Comparison of ENCODE assay signal across 9 mouse cellular contexts in genomic region chr2:70278425-70279277, GRCm38 (mm10).
DNase-seq lines count a peak whose midpoint lies in the region; ATAC-seq lines count a peak whose summit lies in the region.
"Had no signal": no experiment of that assay in that cellular context is flagged by ENCODE, and none has a peak within 500 bp of the region (broad histone marks: within the 10 kb centered on the region; RNA-seq: fewer than 3 reads in every experiment).

No protein-coding gene starts in this region.

- DNase-seq in midbrain, embryonic 10.5 days (ENCODE audit: low spot score): peak; percentile 25
- DNase-seq in embryo, embryonic 10.5 days (ENCODE audit: low spot score): peak; percentile 31
- DNase-seq in midbrain, embryonic 11.5 days (ENCODE audit: low spot score, missing footprints): peak; percentile 88

- H3K4me3 ChIP-seq in forebrain, embryonic 16.5 days (replicated peaks; ENCODE audit: low read length): no peak overlapping the region
- H3K4me3 ChIP-seq in forebrain, embryonic 15.5 days: no peak overlapping the region
- H3K4me3 ChIP-seq in midbrain, embryonic 10.5 days: no peak overlapping the region
- no peak overlapping the region for H3K4me3 ChIP-seq in midbrain, embryonic 15.5 days
- no peak overlapping the region for H3K4me3 ChIP-seq in midbrain, embryonic 11.5 days (ENCODE audit: low read depth, low read length)
- no peak overlapping the region for H3K4me3 ChIP-seq in heart, embryonic 12.5 days
- H3K4me3 ChIP-seq: erythroblast, embryonic 14.5 days had no signal

- H3K9me3 ChIP-seq in forebrain, embryonic 16.5 days (ENCODE audit: control insufficient read depth, low read length): no peaks in the 10 kb centered on the region
- no peaks in the 10 kb centered on the region for H3K9me3 ChIP-seq in forebrain, embryonic 15.5 days
- H3K9me3 ChIP-seq in midbrain, embryonic 10.5 days (replicated peaks): no peaks in the 10 kb centered on the region
- no peaks in the 10 kb centered on the region for H3K9me3 ChIP-seq in midbrain, embryonic 15.5 days
- no peaks in the 10 kb centered on the region for H3K9me3 ChIP-seq in midbrain, embryonic 11.5 days (ENCODE audit: control insufficient read depth, low read length)
- no peaks in the 10 kb centered on the region for H3K9me3 ChIP-seq in heart, embryonic 12.5 days (replicated peaks)

- H3K27ac ChIP-seq in forebrain, embryonic 16.5 days (ENCODE audit: low read length): no peak overlapping the region
- no peak overlapping the region for H3K27ac ChIP-seq in forebrain, embryonic 15.5 days (replicated peaks)
- H3K27ac ChIP-seq in midbrain, embryonic 10.5 days (replicated peaks): no peak overlapping the region
- H3K27ac ChIP-seq in midbrain, embryonic 15.5 days: no peak overlapping the region
- H3K27ac ChIP-seq in midbrain, embryonic 11.5 days (ENCODE audit: low read depth, low read length): no peak overlapping the region
- H3K27ac ChIP-seq in heart, embryonic 12.5 days (ENCODE audit: poor library complexity, severe bottlenecking): no peak overlapping the region

- H3K4me2 ChIP-seq in forebrain, embryonic 16.5 days (ENCODE audit: low read length): no peak overlapping the region
- no peak overlapping the region for H3K4me2 ChIP-seq in forebrain, embryonic 15.5 days (replicated peaks)
- H3K4me2 ChIP-seq in midbrain, embryonic 15.5 days: no peak overlapping the region
- H3K4me2 ChIP-seq in midbrain, embryonic 11.5 days: no peak overlapping the region
- H3K4me2 ChIP-seq in heart, embryonic 12.5 days: no peak overlapping the region

- H3K9ac ChIP-seq in forebrain, embryonic 16.5 days (replicated peaks; ENCODE audit: low read depth, low read length): no peak overlapping the region
- no peak overlapping the region for H3K9ac ChIP-seq in forebrain, embryonic 15.5 days (replicated peaks)
- no peak overlapping the region for H3K9ac ChIP-seq in midbrain, embryonic 15.5 days
- no peak overlapping the region for H3K9ac ChIP-seq in midbrain, embryonic 11.5 days (ENCODE audit: low read length)
- H3K9ac ChIP-seq in heart, embryonic 12.5 days: no peak overlapping the region

- H3K4me1 ChIP-seq in forebrain, embryonic 16.5 days (replicated peaks; ENCODE audit: control insufficient read depth, insufficient read depth, low read length): no peaks in the 10 kb centered on the region
- no peaks in the 10 kb centered on the region for H3K4me1 ChIP-seq in forebrain, embryonic 15.5 days
- H3K4me1 ChIP-seq in midbrain, embryonic 10.5 days: peaks cover 19% of the 10 kb centered on the region
- H3K4me1 ChIP-seq in midbrain, embryonic 15.5 days: no peaks in the 10 kb centered on the region
- H3K4me1 ChIP-seq in midbrain, embryonic 11.5 days (ENCODE audit: control insufficient read depth, insufficient read depth, low read length): peaks cover 4% of the 10 kb centered on the region; the same call in 1 of the 2 replicates
- no peaks in the 10 kb centered on the region for H3K4me1 ChIP-seq in heart, embryonic 12.5 days (replicated peaks)

- no peaks in the 10 kb centered on the region for H3K27me3 ChIP-seq in forebrain, embryonic 16.5 days (replicated peaks; ENCODE audit: control insufficient read depth, insufficient read depth, low read length)
- H3K27me3 ChIP-seq in forebrain, embryonic 15.5 days: no peaks in the 10 kb centered on the region
- H3K27me3 ChIP-seq in midbrain, embryonic 10.5 days (ENCODE audit: low read depth, poor library complexity, severe bottlenecking): peaks cover 5% of the 10 kb centered on the region; the same call in 1 of the 2 replicates
- H3K27me3 ChIP-seq in midbrain, embryonic 15.5 days (replicated peaks): no peaks in the 10 kb centered on the region
- H3K27me3 ChIP-seq in midbrain, embryonic 11.5 days (ENCODE audit: control insufficient read depth, insufficient read depth, low read length): no peaks in the 10 kb centered on the region
- H3K27me3 ChIP-seq in heart, embryonic 12.5 days (replicated peaks): peaks cover 9% of the 10 kb centered on the region

- peak; percentile 33; the same call in 1 of the 2 replicates for ATAC-seq in forebrain, embryonic 16.5 days
- ATAC-seq in forebrain, embryonic 15.5 days (replicated peaks): no peak
- no peak for ATAC-seq in midbrain, embryonic 15.5 days (replicated peaks)
- no peak for ATAC-seq in midbrain, embryonic 11.5 days (ENCODE audit: low FRiP score)
- ATAC-seq in CD4-positive, CD25-positive, alpha-beta regulatory T cell, adult 4 months: no peak
- ATAC-seq in heart, embryonic 12.5 days (ENCODE audit: insufficient number of reproducible peaks, low FRiP score): no peak

- 27% methylated on average over 13 of the region's 13 CpGs for WGBS in forebrain, embryonic 16.5 days
- WGBS in forebrain, embryonic 15.5 days: 25% methylated on average over 13 of the region's 13 CpGs
- WGBS in midbrain, embryonic 10.5 days: 33% methylated on average over 13 of the region's 13 CpGs
- WGBS in midbrain, embryonic 15.5 days: 26% methylated on average over 13 of the region's 13 CpGs
- 29% methylated on average over 13 of the region's 13 CpGs for WGBS in midbrain, embryonic 11.5 days
- WGBS in heart, embryonic 12.5 days: 21% methylated on average over 13 of the region's 13 CpGs

- H3K36me3 ChIP-seq in forebrain, embryonic 16.5 days (ENCODE audit: control insufficient read depth, insufficient read depth): no peaks in the 10 kb centered on the region
- H3K36me3 ChIP-seq in forebrain, embryonic 15.5 days: no peaks in the 10 kb centered on the region
- no peaks in the 10 kb centered on the region for H3K36me3 ChIP-seq in midbrain, embryonic 10.5 days
- no peaks in the 10 kb centered on the region for H3K36me3 ChIP-seq in midbrain, embryonic 15.5 days (replicated peaks)
- H3K36me3 ChIP-seq in midbrain, embryonic 11.5 days (ENCODE audit: control insufficient read depth, insufficient read depth, low read length): no peaks in the 10 kb centered on the region
- H3K36me3 ChIP-seq in heart, embryonic 12.5 days: no peaks in the 10 kb centered on the region

Comparison
In these comparisons a context has a peak if more than half of its experiments do, and no peak if none do; other contexts are left out.
1. DNase-seq: peak in every context shown above with its lines; median percentile 88 in midbrain, embryonic 11.5 days; 31 in embryo, embryonic 10.5 days; 25 in midbrain, embryonic 10.5 days.